Mouse (Mus musculus): ENCODE measurements around the gene Arhgef28. TPM values are rescaled to one million over a fixed set of nuclear protein-coding genes. Genes with fewer than 3 reads are reported as not detected.

Arhgef28 gene
- polyA plus RNA-seq, 1 experiment from 2014 or later = 0.74 TPM

DNA sequence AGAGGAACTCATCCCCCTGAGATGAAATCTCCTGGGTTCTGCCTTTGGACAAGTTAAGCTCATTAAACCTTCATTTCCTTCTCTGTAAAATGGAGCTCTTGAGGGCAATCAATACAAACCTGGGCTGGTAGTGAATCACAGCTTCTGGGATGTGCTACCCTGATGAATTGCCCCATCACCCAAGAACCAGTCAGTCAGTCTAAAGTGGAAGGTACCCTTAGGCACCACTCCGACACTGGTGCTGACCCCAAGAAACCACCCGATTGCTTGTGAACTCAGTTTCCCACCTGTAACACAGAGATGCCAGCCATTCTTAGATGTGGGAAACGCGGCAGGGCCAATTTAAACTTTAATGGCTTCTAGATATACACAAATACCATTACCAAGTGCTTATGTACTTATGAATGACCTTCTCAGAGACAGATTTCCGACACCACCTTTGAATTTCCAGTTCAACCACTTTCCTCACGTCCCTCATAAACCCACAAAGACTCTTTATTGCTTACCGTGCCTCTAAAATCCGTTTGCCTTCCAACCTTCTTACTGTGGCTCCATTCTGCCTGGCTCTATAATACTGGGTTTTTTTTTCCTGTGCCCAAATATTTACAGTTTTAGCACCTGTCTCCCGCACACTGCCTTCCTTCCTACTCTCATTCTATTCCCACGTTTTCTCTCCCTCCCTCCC lies 30.8 kb downstream of the Arhgef28 start:
- no peaks in the 10 kb centered on the region for H3K9me3 ChIP-seq (ENCODE audit: low read length)
- H3K4me1 ChIP-seq (ENCODE audit: insufficient read depth) = no peaks in the 10 kb centered on the region
- TF ChIP-seq EP300 (IDR thresholded peaks at IDR 0.05; ENCODE audit: low read depth) = no peak
- no peak for TF ChIP-seq CTCF (IDR thresholded peaks at IDR 0.05; ENCODE audit: low read depth)
- WGBS (ENCODE audit: insufficient replicate concordance) = 65% methylated on average over 10 of the region's 10 CpGs
- H3K4me3 ChIP-seq (ENCODE audit: low read depth, low read length) = no peak overlapping the region
- no peak overlapping the region for H3K4me2 ChIP-seq (ENCODE audit: low read depth, low read length)
- H3K36me3 ChIP-seq (replicated peaks; ENCODE audit: insufficient read depth, low read length) = no peaks in the 10 kb centered on the region
- H3K27me3 ChIP-seq (ENCODE audit: insufficient read depth, low read length) = no peaks in the 10 kb centered on the region
- no peak overlapping the region for H3K27ac ChIP-seq (ENCODE audit: low read depth)
- DNase-seq (no peak), ATAC-seq (no peak)
- H3K9ac ChIP-seq (replicated peaks) = no peak overlapping the region

DNA sequence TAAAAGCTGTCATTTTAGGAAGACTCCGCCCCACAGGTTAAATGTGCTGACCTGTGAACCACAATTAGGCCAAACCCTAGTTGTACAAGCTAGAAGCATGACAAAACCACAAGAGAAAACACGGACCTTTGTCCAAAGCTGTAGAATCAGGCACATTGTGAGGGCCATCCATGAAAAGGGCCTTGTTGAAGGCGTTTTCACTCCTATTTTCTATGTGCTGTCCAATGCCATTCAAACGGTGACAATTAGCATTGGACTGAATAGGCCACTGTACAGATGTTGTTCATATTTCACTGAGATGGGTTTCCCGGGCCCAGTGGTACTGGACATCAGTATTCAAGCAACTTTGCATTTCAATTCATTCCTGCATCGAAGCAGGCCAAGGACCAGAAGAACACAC lies 33.2 kb downstream of the Arhgef28 start:
- Histone ChIP-seq H3K9me3 (ENCODE audit: low read length) (no peaks in the 10 kb centered on the region), H3K4me1 (ENCODE audit: insufficient read depth) (no peaks in the 10 kb centered on the region), H3K27ac (ENCODE audit: low read depth) (no peak overlapping the region), H3K4me2 (ENCODE audit: low read depth, low read length) (no peak overlapping the region), H3K27me3 (ENCODE audit: insufficient read depth, low read length) (no peaks in the 10 kb centered on the region), H3K36me3 (replicated peaks; ENCODE audit: insufficient read depth, low read length) (no peaks in the 10 kb centered on the region), H3K9ac (replicated peaks) (no peak overlapping the region), H3K4me3 (ENCODE audit: low read depth, low read length) (no peak overlapping the region)
- no peak for ATAC-seq
- no peak for DNase-seq
- 76% methylated on average over 6 of the region's 6 CpGs for WGBS (ENCODE audit: insufficient replicate concordance)
- TF ChIP-seq CTCF (IDR thresholded peaks at IDR 0.05; ENCODE audit: low read depth) (no peak), EP300 (IDR thresholded peaks at IDR 0.05; ENCODE audit: low read depth) (no peak)

DNA sequence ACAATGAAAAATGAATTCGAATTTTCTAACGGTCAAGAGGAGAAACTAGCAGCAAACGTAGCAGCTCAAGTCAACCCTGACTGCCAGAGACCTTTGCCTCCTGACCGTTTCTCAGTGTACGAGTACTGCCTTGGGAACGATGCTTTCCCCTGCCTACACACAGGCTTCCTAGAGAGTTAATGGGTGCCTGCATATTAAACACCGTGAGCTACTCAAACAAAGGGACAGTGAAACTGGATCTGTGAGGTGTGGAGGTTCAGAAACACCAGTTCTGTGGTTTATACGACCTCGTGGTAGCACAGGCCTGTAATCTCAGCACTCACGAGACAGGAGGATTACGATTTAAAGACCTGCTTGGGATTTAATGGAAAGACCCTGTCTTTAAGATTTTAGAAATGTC lies 33.9 kb downstream of the Arhgef28 start:
- H3K9ac ChIP-seq (replicated peaks) = no peak overlapping the region
- H3K4me2 ChIP-seq (ENCODE audit: low read depth, low read length) = no peak overlapping the region
- no peaks in the 10 kb centered on the region for H3K27me3 ChIP-seq (ENCODE audit: insufficient read depth, low read length)
- H3K9me3 ChIP-seq (ENCODE audit: low read length) = no peaks in the 10 kb centered on the region
- H3K4me3 ChIP-seq (ENCODE audit: low read depth, low read length) = no peak overlapping the region
- no peaks in the 10 kb centered on the region for H3K36me3 ChIP-seq (replicated peaks; ENCODE audit: insufficient read depth, low read length)
- DNase-seq (no peak), ATAC-seq (no peak)
- 77% methylated on average over 11 of the region's 11 CpGs for WGBS (ENCODE audit: insufficient replicate concordance)
- H3K27ac ChIP-seq (ENCODE audit: low read depth) = no peak overlapping the region
- TF ChIP-seq EP300 (IDR thresholded peaks at IDR 0.05; ENCODE audit: low read depth) = no peak
- no peak for TF ChIP-seq CTCF (IDR thresholded peaks at IDR 0.05; ENCODE audit: low read depth)
- H3K4me1 ChIP-seq (ENCODE audit: insufficient read depth) = no peaks in the 10 kb centered on the region

GRCm38 (mm10) chr13:98171706-98172105 lies 34.5 kb downstream of the Arhgef28 start:
- no peaks in the 10 kb centered on the region for H3K36me3 ChIP-seq (replicated peaks; ENCODE audit: insufficient read depth, low read length)
- WGBS (ENCODE audit: insufficient replicate concordance) = 83% methylated on average over 4 of the region's 4 CpGs
- H3K4me3 ChIP-seq (ENCODE audit: low read depth, low read length) = no peak overlapping the region
- no peaks in the 10 kb centered on the region for H3K4me1 ChIP-seq (ENCODE audit: insufficient read depth)
- H3K4me2 ChIP-seq (ENCODE audit: low read depth, low read length) = no peak overlapping the region
- ATAC-seq (no peak), DNase-seq (no peak)
- no peak overlapping the region for H3K27ac ChIP-seq (ENCODE audit: low read depth)
- no peak overlapping the region for H3K9ac ChIP-seq (replicated peaks)
- TF ChIP-seq CTCF (IDR thresholded peaks at IDR 0.05; ENCODE audit: low read depth) (no peak), EP300 (IDR thresholded peaks at IDR 0.05; ENCODE audit: low read depth) (no peak)
- H3K9me3 ChIP-seq (ENCODE audit: low read length) = no peaks in the 10 kb centered on the region
- H3K27me3 ChIP-seq (ENCODE audit: insufficient read depth, low read length) = no peaks in the 10 kb centered on the region

DNA sequence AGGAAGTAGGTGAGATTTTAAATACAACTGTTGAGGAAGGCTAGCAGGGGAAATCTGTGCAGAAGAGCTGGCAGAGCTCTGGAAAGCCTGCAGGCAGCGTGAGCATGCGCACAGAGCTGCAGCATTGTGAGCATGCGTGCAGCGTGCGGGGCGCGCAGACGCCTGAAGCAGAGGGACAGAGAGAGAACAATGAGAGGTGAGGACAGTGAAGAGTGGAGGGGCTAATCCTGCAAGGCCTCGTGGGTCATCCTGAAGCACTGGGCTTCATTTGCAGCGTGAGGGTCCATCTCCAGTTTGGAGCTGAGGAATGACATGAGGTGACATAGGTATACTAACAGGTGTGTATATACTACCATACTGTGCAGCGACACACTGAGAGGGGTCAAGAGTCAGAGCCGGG lies 35.0 kb downstream of the Arhgef28 start:
- H3K4me1 ChIP-seq (ENCODE audit: insufficient read depth) = no peaks in the 10 kb centered on the region
- DNase-seq (no peak), ATAC-seq (no peak)
- no peaks in the 10 kb centered on the region for H3K9me3 ChIP-seq (ENCODE audit: low read length)
- H3K4me2 ChIP-seq (ENCODE audit: low read depth, low read length) = no peak overlapping the region
- TF ChIP-seq CTCF (IDR thresholded peaks at IDR 0.05; ENCODE audit: low read depth) = no peak
- TF ChIP-seq EP300 (IDR thresholded peaks at IDR 0.05; ENCODE audit: low read depth) = no peak
- H3K4me3 ChIP-seq (ENCODE audit: low read depth, low read length) = no peak overlapping the region
- H3K36me3 ChIP-seq (replicated peaks; ENCODE audit: insufficient read depth, low read length) = no peaks in the 10 kb centered on the region
- 85% methylated on average over 12 of the region's 12 CpGs for WGBS (ENCODE audit: insufficient replicate concordance)
- no peak overlapping the region for H3K9ac ChIP-seq (replicated peaks)
- H3K27me3 ChIP-seq (ENCODE audit: insufficient read depth, low read length) = no peaks in the 10 kb centered on the region
- no peak overlapping the region for H3K27ac ChIP-seq (ENCODE audit: low read depth)

DNA sequence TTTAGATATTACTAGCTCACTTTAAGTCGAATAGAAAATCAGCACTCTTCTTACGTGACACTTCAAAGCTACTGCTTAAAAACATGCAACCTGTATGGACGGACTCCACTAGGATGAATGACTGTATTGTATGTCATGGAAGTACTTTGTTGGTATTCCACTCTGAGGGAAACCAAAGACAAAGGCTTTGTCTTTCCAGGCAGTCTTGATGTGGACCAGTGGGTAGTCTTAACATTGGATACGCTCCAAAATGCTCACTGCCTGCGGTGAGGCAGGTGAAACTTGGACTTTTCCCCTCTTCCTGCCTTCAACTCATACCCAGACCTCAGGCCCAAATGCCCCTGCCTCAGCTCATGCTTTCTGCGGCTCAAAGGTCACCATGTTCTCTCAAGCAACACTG lies 41.4 kb downstream of the Arhgef28 start:
- no peak overlapping the region for H3K27ac ChIP-seq (ENCODE audit: low read depth)
- DNase-seq = no peak
- TF ChIP-seq CTCF (IDR thresholded peaks at IDR 0.05; ENCODE audit: low read depth) (no peak), EP300 (IDR thresholded peaks at IDR 0.05; ENCODE audit: low read depth) (no peak)
- H3K4me2 ChIP-seq (ENCODE audit: low read depth, low read length) = no peak overlapping the region
- 78% methylated on average over 6 of the region's 6 CpGs for WGBS (ENCODE audit: insufficient replicate concordance)
- no peak overlapping the region for H3K9ac ChIP-seq (replicated peaks)
- no peaks in the 10 kb centered on the region for H3K9me3 ChIP-seq (ENCODE audit: low read length)
- no peaks in the 10 kb centered on the region for H3K36me3 ChIP-seq (replicated peaks; ENCODE audit: insufficient read depth, low read length)
- no peak for ATAC-seq
- 0 out of 2 replicates have a peak, but pooled peaks cover 4% of the 10 kb centered on the region for H3K27me3 ChIP-seq (ENCODE audit: insufficient read depth, low read length)
- no peak overlapping the region for H3K4me3 ChIP-seq (ENCODE audit: low read depth, low read length)
- H3K4me1 ChIP-seq (ENCODE audit: insufficient read depth) = no peaks in the 10 kb centered on the region
